Comparison of ENCODE assay signal across 14 mouse cellular contexts in genomic region chr10:71122480-71122879, GRCm38 (mm10). TPM values are rescaled to one million over a fixed set of nuclear protein-coding genes. Genes with fewer than 3 reads are reported as not detected.
"Had no signal": no experiment of that assay in that cellular context is flagged by ENCODE, and none has a peak within 500 bp of the region (broad histone marks: within the 10 kb centered on the region; RNA-seq: fewer than 3 reads in every experiment).

No protein-coding gene starts in this region.

- H3K4me3 ChIP-seq: limb, embryonic 12.5 days; liver, embryonic 13.5 days; lung, embryonic 15.5 days; midbrain, embryonic 13.5 days had no signal

- H3K27ac ChIP-seq: limb, embryonic 12.5 days; liver, embryonic 13.5 days; lung, embryonic 15.5 days; midbrain, embryonic 13.5 days had no signal

- DNase-seq: kidney, adult 9 months; layer of hippocampus, adult 9-11 months; layer of hippocampus, postnatal 36 days; liver; liver, embryonic 13.5 days; liver, postnatal 0 days; lung, postnatal 36 days; right cerebral cortex, postnatal 14 days; thymus, adult 2 months; thymus, postnatal 25 days had no signal

- H3K27me3 ChIP-seq: limb, embryonic 12.5 days; liver, embryonic 13.5 days; lung, embryonic 15.5 days; midbrain, embryonic 13.5 days had no signal

- H3K4me2 ChIP-seq: limb, embryonic 12.5 days; liver, embryonic 13.5 days; lung, embryonic 15.5 days; midbrain, embryonic 13.5 days had no signal

- H3K9me3 ChIP-seq: limb, embryonic 12.5 days; liver, embryonic 13.5 days; lung, embryonic 15.5 days; midbrain, embryonic 13.5 days had no signal

- ATAC-seq: liver, postnatal 0 days; midbrain, embryonic 13.5 days had no signal

- H3K36me3 ChIP-seq: limb, embryonic 12.5 days; liver, embryonic 13.5 days; lung, embryonic 15.5 days; midbrain, embryonic 13.5 days had no signal

- H3K4me1 ChIP-seq: midbrain, embryonic 13.5 days had no signal

- H3K9ac ChIP-seq: limb, embryonic 12.5 days; liver, embryonic 13.5 days; liver, postnatal 0 days; lung, embryonic 15.5 days; midbrain, embryonic 13.5 days had no signal

RNA-seq across cellular contexts. Expression of gene Bicc1, which starts 37.0 kb away (rescaled TPM):
- total RNA-seq: megakaryocyte progenitor cell, adult 5-6 weeks had no signal
